Comparison of ENCODE assay signal across 9 mouse cellular contexts in the genomic region with DNA sequence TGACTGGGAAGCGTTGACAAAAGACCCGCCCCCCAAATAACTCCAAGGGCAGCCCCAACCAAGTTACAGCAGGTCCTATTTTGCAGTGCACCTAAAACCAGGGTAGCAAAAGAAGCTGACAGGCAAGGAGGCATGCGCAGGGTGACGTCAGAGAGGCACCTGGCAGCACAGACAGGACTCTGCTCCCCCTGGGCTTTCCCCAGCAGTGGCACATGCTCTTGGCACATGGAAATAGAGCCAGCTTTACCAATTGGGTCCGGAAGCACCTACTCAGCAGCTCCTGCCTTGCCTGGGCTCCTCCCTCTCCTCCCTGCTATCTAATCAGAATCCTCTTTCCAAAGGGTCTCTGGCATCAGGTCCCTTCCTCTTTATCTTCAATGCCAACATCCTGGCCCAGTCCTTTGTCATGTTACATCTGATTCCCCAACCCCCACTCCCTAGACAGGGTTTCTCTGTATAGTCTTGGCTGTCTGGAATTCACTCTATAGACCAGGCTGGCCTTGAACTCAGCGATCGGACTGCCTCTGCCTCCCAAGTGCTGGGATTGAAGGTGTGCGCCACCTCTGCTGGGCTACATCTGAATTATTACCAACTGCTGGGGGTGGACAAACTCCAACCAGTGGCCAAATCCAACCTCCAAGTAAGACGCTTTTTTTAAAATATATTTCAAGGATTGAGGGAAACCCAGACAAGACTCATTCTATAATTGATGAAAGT. TPM values are rescaled to one million over a fixed set of nuclear protein-coding genes. Genes with fewer than 3 reads are reported as not detected.
DNase-seq lines count a peak whose midpoint lies in the region; ATAC-seq lines count a peak whose summit lies in the region.
"Had no signal": no experiment of that assay in that cellular context is flagged by ENCODE, and none has a peak within 500 bp of the region (broad histone marks: within the 10 kb centered on the region; RNA-seq: fewer than 3 reads in every experiment).

No protein-coding gene starts in this region.

- no peak overlapping the region for H3K9ac ChIP-seq in hindbrain, embryonic 11.5 days (ENCODE audit: low read depth, low read length)
- H3K9ac ChIP-seq in liver, embryonic 12.5 days = peak overlapping the region; percentile 49; the same call in 1 of the 2 replicates
- H3K9ac ChIP-seq: embryonic facial prominence, embryonic 12.5 days had no signal

- no peak overlapping the region for H3K4me3 ChIP-seq in hindbrain, embryonic 10.5 days
- H3K4me3 ChIP-seq in hindbrain, embryonic 11.5 days (ENCODE audit: low read depth, low read length) = no peak overlapping the region
- H3K4me3 ChIP-seq in liver, embryonic 12.5 days = no peak overlapping the region
- H3K4me3 ChIP-seq: embryonic facial prominence, embryonic 12.5 days had no signal

- H3K9me3 ChIP-seq in hindbrain, embryonic 10.5 days = no peaks in the 10 kb centered on the region
- H3K9me3 ChIP-seq in hindbrain, embryonic 11.5 days (ENCODE audit: control insufficient read depth, low read length) = no peaks in the 10 kb centered on the region
- no peaks in the 10 kb centered on the region for H3K9me3 ChIP-seq in liver, embryonic 12.5 days (replicated peaks)
- H3K9me3 ChIP-seq: embryonic facial prominence, embryonic 12.5 days had no signal

- peaks cover 10% of the 10 kb centered on the region for H3K36me3 ChIP-seq in hindbrain, embryonic 10.5 days
- H3K36me3 ChIP-seq in hindbrain, embryonic 11.5 days (ENCODE audit: control insufficient read depth, insufficient read depth, low read length) = no peaks in the 10 kb centered on the region
- peaks cover 62% of the 10 kb centered on the region for H3K36me3 ChIP-seq in liver, embryonic 12.5 days
- H3K36me3 ChIP-seq: embryonic facial prominence, embryonic 12.5 days had no signal

- no peak for DNase-seq in hindbrain, embryonic 10.5 days (ENCODE audit: low spot score)
- DNase-seq in hindbrain, embryonic 11.5 days (ENCODE audit: low spot score) = no peak
- peak; percentile 79 for DNase-seq in brain, adult 2 months (ENCODE audit: low read depth, low spot score)
- DNase-seq in cerebellum, adult 9-11 months = peak; percentile 80
- DNase-seq in lung, postnatal 14 days = no peak
- DNase-seq in left cerebral cortex, adult 8-10 months (ENCODE audit: low spot score in 2 of 2) = no peak
- no peak for DNase-seq in gastrocnemius, postnatal 25 days

- H3K4me2 ChIP-seq in hindbrain, embryonic 11.5 days (replicated peaks; ENCODE audit: low read depth, low read length) = no peak overlapping the region
- H3K4me2 ChIP-seq in liver, embryonic 12.5 days = peak overlapping the region; percentile 2; the same call in 1 of the 2 replicates
- H3K4me2 ChIP-seq: embryonic facial prominence, embryonic 12.5 days had no signal

- H3K27ac ChIP-seq in hindbrain, embryonic 10.5 days = peak overlapping the region; percentile 42; the same call in 1 of the 2 replicates
- H3K27ac ChIP-seq in hindbrain, embryonic 11.5 days (ENCODE audit: low read depth, low read length) = no peak overlapping the region
- H3K27ac ChIP-seq in liver, embryonic 12.5 days = peak overlapping the region; percentile 34
- H3K27ac ChIP-seq: embryonic facial prominence, embryonic 12.5 days had no signal

- peaks cover 27% of the 10 kb centered on the region for H3K4me1 ChIP-seq in hindbrain, embryonic 10.5 days (replicated peaks)
- H3K4me1 ChIP-seq in hindbrain, embryonic 11.5 days (replicated peaks; ENCODE audit: control insufficient read depth, insufficient read depth, low read length) = no peaks in the 10 kb centered on the region
- peaks cover 100% of the 10 kb centered on the region for H3K4me1 ChIP-seq in liver, embryonic 12.5 days

- 82% methylated on average over 9 of the region's 9 CpGs for WGBS in hindbrain, embryonic 10.5 days
- 82% methylated on average over 9 of the region's 9 CpGs for WGBS in hindbrain, embryonic 11.5 days
- 54% methylated on average over 9 of the region's 9 CpGs for WGBS in liver, embryonic 12.5 days (ENCODE audit: insufficient replicate concordance)

- no peak for ATAC-seq in hindbrain, embryonic 11.5 days (ENCODE audit: low FRiP score)
- no peak for ATAC-seq in liver, embryonic 12.5 days

- H3K27me3 ChIP-seq in hindbrain, embryonic 10.5 days (ENCODE audit: insufficient read depth, poor library complexity, severe bottlenecking) = no peaks in the 10 kb centered on the region
- no peaks in the 10 kb centered on the region for H3K27me3 ChIP-seq in hindbrain, embryonic 11.5 days (ENCODE audit: control insufficient read depth, insufficient read depth, low read length)
- H3K27me3 ChIP-seq in liver, embryonic 12.5 days (replicated peaks) = no peaks in the 10 kb centered on the region
- H3K27me3 ChIP-seq: embryonic facial prominence, embryonic 12.5 days had no signal

RNA-seq across cellular contexts. Expression of gene Mical3, which starts 32.1 kb away (rescaled TPM):
- 10.3 and 11.8 TPM in 2 replicates for polyA plus RNA-seq in hindbrain, embryonic 10.5 days (2016; fragmentation: Nextera tagmentation; extraction: Ambion mirVana)
- 17.1 and 27.4 TPM in 2 replicates for polyA plus RNA-seq in hindbrain, embryonic 11.5 days (2014; fragmentation: Nextera tagmentation; extraction: Ambion mirVana)
- polyA plus RNA-seq in liver, embryonic 12.5 days (2016; fragmentation: Nextera tagmentation; extraction: Ambion mirVana) = 12.8 and 13.7 TPM in 2 replicates
- 100 to 1,000 TPM; 105 to 113 (median 110) TPM for total RNA-seq in left cerebral cortex, adult 8-10 months (2022)
- 10 to 100 TPM; 61.6 to 65.3 TPM for total RNA-seq in gastrocnemius, postnatal 25 days (2021)

Comparison
In these comparisons a context has a peak if more than half of its experiments do, and no peak if none do; other contexts are left out.
1. DNase-seq: peak in brain, adult 2 months (single experiment) and cerebellum, adult 9-11 months (single experiment); none in hindbrain, embryonic 10.5 days (single experiment), hindbrain, embryonic 11.5 days (single experiment), lung, postnatal 14 days (single experiment), left cerebral cortex, adult 8-10 months (0 of 2) and gastrocnemius, postnatal 25 days (single experiment).